Mouse (Mus musculus) heart, embryonic 14.5 days (tissue): ENCODE measurements around the gene Kctd5. TPM values are rescaled to one million over a fixed set of nuclear protein-coding genes. Genes with fewer than 3 reads are reported as not detected.

ENCODE experiments used
- ATAC-seq: fragments of 200-750 bp; cut with Nextera tagmentation; 2 replicates; pipeline ENCODE4 v1.8.0; 2017; ENCODE audit warnings: low read depth, moderate TSS enrichment; ENCODE audit not compliant: insufficient number of reproducible peaks, insufficient read depth, low FRiP score
- H3K27ac ChIP-seq, 2 experiments: fragments of 200-500 bp in 1 of 2; fragments of 300-500 bp in 1 of 2; sonication (generic) in 1 of 2; replicated peaks in 1 of 2; 2 replicates each; pipeline ENCODE4 v1.5.1; 2012 to 2014; ENCODE audit warnings: low read depth in 2 of 2, low read length in 2 of 2, control low read depth in 1 of 2, mild to moderate bottlenecking in 1 of 2, mixed read lengths in 1 of 2; ENCODE audit not compliant: control insufficient read depth in 1 of 2, insufficient read depth in 1 of 2
- H3K27me3 ChIP-seq: fragments of 300-500 bp; sonication (generic); 2 replicates; pipeline ENCODE4 v1.6.1; 2014; ENCODE audit warnings: mild to moderate bottlenecking, low read length, control low read depth; ENCODE audit not compliant: control insufficient read depth, insufficient read depth
- H3K36me3 ChIP-seq: fragments of 300-500 bp; sonication (generic); 2 replicates; pipeline ENCODE4 v1.6.1; 2014; ENCODE audit warnings: mild to moderate bottlenecking, control low read depth, low read length, mixed read lengths; ENCODE audit not compliant: control insufficient read depth, insufficient read depth
- H3K4me1 ChIP-seq, 2 experiments: fragments of 200-500 bp in 1 of 2; fragments of 300-500 bp in 1 of 2; sonication (generic) in 1 of 2; 2 replicates each; pipeline ENCODE4 v1.6.1; 2012 to 2014; ENCODE audit warnings: low read length in 2 of 2, control low read depth in 1 of 2, mixed read lengths in 1 of 2; ENCODE audit not compliant: control insufficient read depth in 2 of 2, insufficient read depth in 2 of 2
- H3K4me2 ChIP-seq: fragments of 300-500 bp; sonication (generic); 2 replicates; pipeline ENCODE4 v1.6.1; 2014; ENCODE audit warnings: mild to moderate bottlenecking, low read length
- H3K4me3 ChIP-seq, 2 experiments: fragments of 200-500 bp in 1 of 2; fragments of 300-500 bp in 1 of 2; sonication (generic) in 1 of 2; 2 replicates each; pipeline ENCODE4 v1.5.1; 2012 to 2014; ENCODE audit warnings: low read length in 2 of 2, mild to moderate bottlenecking in 2 of 2, control low read depth in 1 of 2, low read depth in 1 of 2, moderate library complexity in 1 of 2; ENCODE audit not compliant: control insufficient read depth in 1 of 2, insufficient read depth in 1 of 2
- H3K9ac ChIP-seq: fragments of 300-500 bp; sonication (generic); 2 replicates; pipeline ENCODE4 v1.6.1; 2014; ENCODE audit warnings: mild to moderate bottlenecking, low read length
- H3K9me3 ChIP-seq: fragments of 300-500 bp; sonication (generic); 2 replicates; pipeline ENCODE4 v1.6.1; 2016; ENCODE audit warnings: low read length, control low read depth; ENCODE audit not compliant: control insufficient read depth
- WGBS: fragments of 180-500 bp; shearing (Covaris S2); extraction: QIAGEN DNeasy Blood & Tissue Kit; methylation state at CpG from one replicate; pipeline ENCODE4 v1.1.7; 2014; 5-methylcytosine and 5-hydroxymethylcytosine counted together
- polyA plus RNA-seq: library from polyadenylated mRNA; unstranded; fragments of >200 nt; fragmentation: Nextera tagmentation; extraction: Ambion mirVana; gene quantifications from 2 replicates; pipeline ENCODE4 v1.2.1, GENCODE M21; 2014

The Kctd5 gene
- polyA plus RNA-seq, 1 experiment from 2014 or later, result 35.4 TPM

- no peak overlapping the region for H3K9ac ChIP-seq
- no peaks in the 10 kb centered on the region for H3K9me3 ChIP-seq
- no peak overlapping the region for H3K4me2 ChIP-seq
- H3K4me1 ChIP-seq, result peaks cover 0 to 4% of the 10 kb centered on the region in 2 experiments; a peak in 3 of 4 replicates
- 73% methylated on average over 6 of the region's 6 CpGs for WGBS
- no peaks in the 10 kb centered on the region for H3K27me3 ChIP-seq
- no peak for ATAC-seq
- no peaks in the 10 kb centered on the region for H3K36me3 ChIP-seq
- no peak overlapping the region for H3K27ac ChIP-seq
- H3K4me3 ChIP-seq, result no peak overlapping the region
These were observed 52.6 kb downstream of the Kctd5 start for GRCm38 (mm10) chr17:24020696-24021095.

- Histone ChIP-seq H3K9ac (no peak overlapping the region), H3K27ac (no peak overlapping the region), H3K4me1 (no peaks in the 10 kb centered on the region), H3K9me3 (no peaks in the 10 kb centered on the region), H3K27me3 (no peaks in the 10 kb centered on the region), H3K36me3 (no peaks in the 10 kb centered on the region), H3K4me3 (no peak overlapping the region), H3K4me2 (no peak overlapping the region)
- no peak for ATAC-seq
- WGBS, result 26% methylated on average over 14 of the region's 14 CpGs
These were observed 57.6 kb downstream of the Kctd5 start for GRCm38 (mm10) chr17:24015727-24016126.

GRCm38 (mm10) chr17:24014433-24014965 lies 58.8 kb downstream of the Kctd5 start:
- H3K4me3 ChIP-seq, result no peak overlapping the region
- no peaks in the 10 kb centered on the region for H3K9me3 ChIP-seq
- no peak overlapping the region for H3K27ac ChIP-seq
- 81% methylated on average over 5 of the region's 5 CpGs for WGBS
- ATAC-seq, result no peak
- H3K27me3 ChIP-seq, result no peaks in the 10 kb centered on the region
- no peak overlapping the region for H3K9ac ChIP-seq
- no peaks in the 10 kb centered on the region for H3K4me1 ChIP-seq
- H3K4me2 ChIP-seq, result no peak overlapping the region
- H3K36me3 ChIP-seq, result no peaks in the 10 kb centered on the region

- H3K27ac ChIP-seq, result no peak overlapping the region
- no peak overlapping the region for H3K4me2 ChIP-seq
- no peak overlapping the region for H3K9ac ChIP-seq
- no peaks in the 10 kb centered on the region for H3K36me3 ChIP-seq
- ATAC-seq, result no peak
- no peak overlapping the region for H3K4me3 ChIP-seq
- WGBS, result 75% methylated on average over 2 of the region's 2 CpGs
- H3K9me3 ChIP-seq, result 0 out of 2 replicates have a peak, but pooled peaks cover 3% of the 10 kb centered on the region
- no peaks in the 10 kb centered on the region for H3K27me3 ChIP-seq
- no peaks in the 10 kb centered on the region for H3K4me1 ChIP-seq
These were observed 60.4 kb downstream of the Kctd5 start for GRCm38 (mm10) chr17:24012921-24013320.

- WGBS, result 48% methylated on average over 5 of the region's 5 CpGs
- ATAC-seq, result no peak
- no peak overlapping the region for H3K4me2 ChIP-seq
These were observed 63.7 kb downstream of the Kctd5 start for GRCm38 (mm10) chr17:24009617-24010016.

GRCm38 (mm10) chr17:24008105-24008504 lies 65.2 kb downstream of the Kctd5 start:
- no peak overlapping the region for H3K4me2 ChIP-seq
- no peak overlapping the region for H3K4me3 ChIP-seq
- no peak overlapping the region for H3K27ac ChIP-seq
- WGBS, result 65% methylated on average over 4 of the region's 4 CpGs
- no peak overlapping the region for H3K9ac ChIP-seq
- H3K36me3 ChIP-seq, result no peaks in the 10 kb centered on the region
- no peaks in the 10 kb centered on the region for H3K4me1 ChIP-seq
- H3K27me3 ChIP-seq, result no peaks in the 10 kb centered on the region
- no peak for ATAC-seq
- 0 out of 2 replicates have a peak, but pooled peaks cover 3% of the 10 kb centered on the region for H3K9me3 ChIP-seq

More at GRCm38 (mm10) chr17:24009617-24010016, 63.7 kb downstream of the Kctd5 start:
- Histone ChIP-seq H3K9ac (no peak overlapping the region), H3K36me3 (no peaks in the 10 kb centered on the region), H3K4me3 (no peak overlapping the region), H3K27me3 (no peaks in the 10 kb centered on the region), H3K4me1 (no peaks in the 10 kb centered on the region), H3K9me3 (0 out of 2 replicates have a peak, but pooled peaks cover 3% of the 10 kb centered on the region), H3K27ac (no peak overlapping the region)

GRCm38 (mm10) chr17:24007391-24007790 lies 65.9 kb downstream of the Kctd5 start:
- Histone ChIP-seq H3K9me3 (0 out of 2 replicates have a peak, but pooled peaks cover 3% of the 10 kb centered on the region), H3K27ac (no peak overlapping the region), H3K4me3 (no peak overlapping the region), H3K36me3 (no peaks in the 10 kb centered on the region), H3K27me3 (no peaks in the 10 kb centered on the region), H3K9ac (no peak overlapping the region), H3K4me1 (no peaks in the 10 kb centered on the region), H3K4me2 (no peak overlapping the region)
- 50% methylated on average over 1 of the region's 1 CpGs for WGBS
- ATAC-seq, result no peak

- Histone ChIP-seq H3K9me3 (0 out of 2 replicates have a peak, but pooled peaks cover 3% of the 10 kb centered on the region), H3K36me3 (no peaks in the 10 kb centered on the region), H3K27ac (no peak overlapping the region), H3K27me3 (no peaks in the 10 kb centered on the region), H3K4me1 (no peaks in the 10 kb centered on the region), H3K4me2 (no peak overlapping the region), H3K9ac (no peak overlapping the region), H3K4me3 (no peak overlapping the region)
- no peak for ATAC-seq
- WGBS, result 39% methylated on average over 2 of the region's 2 CpGs
These were observed 66.4 kb downstream of the Kctd5 start for GRCm38 (mm10) chr17:24006930-24007329.
